8 mouse cellular contexts compared by ENCODE assay signal in genomic region chr2:158767742-158768339, GRCm38 (mm10). TPM values are rescaled to one million over a fixed set of nuclear protein-coding genes. Genes with fewer than 3 reads are reported as not detected.
DNase-seq lines count a peak whose midpoint lies in the region; ATAC-seq lines count a peak whose summit lies in the region.

Gene Fam83d, plus strand, starts transcription at chr2:158768093.

- peak within 1 kb of the TSS; percentile 90 for H3K4me3 ChIP-seq in heart, embryonic 10.5 days
- peak within 1 kb of the TSS; percentile 62 for H3K4me3 ChIP-seq in kidney, embryonic 15.5 days (replicated peaks)

- H3K9ac ChIP-seq in kidney, embryonic 15.5 days: peak within 1 kb of the TSS; percentile 54

- H3K27ac ChIP-seq in heart, embryonic 10.5 days: peak within 1 kb of the TSS; percentile 94
- peak within 1 kb of the TSS; percentile 70 for H3K27ac ChIP-seq in kidney, embryonic 15.5 days

- DNase-seq in B cell, adult 2 months: peak; percentile 91 to 95
- peak; percentile 97 for DNase-seq in brain, adult 2 months (ENCODE audit: low read depth, low spot score)
- peak; percentile 99 for DNase-seq in heart, embryonic 10.5 days (ENCODE audit: low spot score)
- DNase-seq in liver: peak; percentile 98
- DNase-seq in spleen, postnatal 4 days (ENCODE audit: low spot score in 2 of 2): peak; percentile 96 to 97

- under 1% methylated on average over 48 of the region's 48 CpGs for WGBS in heart, embryonic 10.5 days
- under 1% methylated on average over 48 of the region's 48 CpGs for WGBS in kidney, embryonic 15.5 days

- H3K4me1 ChIP-seq in heart, embryonic 10.5 days: peaks cover 45% of the 10 kb centered on the region
- H3K4me1 ChIP-seq in kidney, embryonic 15.5 days: peaks cover 51% of the 10 kb centered on the region

- peak; percentile 96 for ATAC-seq in erythroblast, adult 5-6 weeks (replicated peaks; ENCODE audit: low FRiP score, poor library complexity, severe bottlenecking)
- ATAC-seq in kidney, embryonic 15.5 days (replicated peaks; ENCODE audit: low FRiP score): peak; percentile 98
- peak; percentile 94 for ATAC-seq in monocyte, adult 5-6 weeks (replicated peaks; ENCODE audit: insufficient number of reproducible peaks, low FRiP score, low TSS enrichment, poor library complexity, severe bottlenecking)

- peaks cover 9% of the 10 kb centered on the region for H3K36me3 ChIP-seq in heart, embryonic 10.5 days
- H3K36me3 ChIP-seq in kidney, embryonic 15.5 days: peaks cover 5% of the 10 kb centered on the region; the same call in 1 of the 2 replicates

- no peaks in the 10 kb centered on the region for H3K9me3 ChIP-seq in heart, embryonic 10.5 days
- H3K9me3 ChIP-seq in kidney, embryonic 15.5 days (replicated peaks): no peaks in the 10 kb centered on the region

- H3K27me3 ChIP-seq in heart, embryonic 10.5 days (ENCODE audit: insufficient read depth, poor library complexity, severe bottlenecking): no peaks in the 10 kb centered on the region
- H3K27me3 ChIP-seq in kidney, embryonic 15.5 days: no peaks in the 10 kb centered on the region

- H3K4me2 ChIP-seq in kidney, embryonic 15.5 days: peak within 1 kb of the TSS; percentile 83

RNA-seq across cellular contexts. Expression of gene Fam83d, which starts in this region (rescaled TPM):
- total RNA-seq in erythroblast, adult 5-6 weeks (2015; ENCODE audit: low replicate concordance): 0.96 and 3.8 TPM in 2 replicates
- total RNA-seq in erythroblast, adult 5-6 weeks (2017; ENCODE audit: low replicate concordance): 2.1 and 4.5 TPM in 2 replicates
- 56.7 and 61.7 TPM in 2 replicates for polyA plus RNA-seq in heart, embryonic 10.5 days (2016; fragmentation: Nextera tagmentation; extraction: Ambion mirVana)
- polyA plus RNA-seq in kidney, embryonic 15.5 days (2015; fragmentation: Nextera tagmentation; extraction: Ambion mirVana): 50.7 and 51.8 TPM in 2 replicates
- 1.9 to 2.2 TPM in 2 of 3 replicates, not detected in the other for total RNA-seq in monocyte, adult 5-6 weeks (2017)

Comparison
In these comparisons a context has a peak if more than half of its experiments do, and no peak if none do; other contexts are left out.
1. Peak in every context shown above with its lines: DNase-seq, ATAC-seq, H3K4me3 ChIP-seq and H3K27ac ChIP-seq.